Mouse (Mus musculus) ES-E14 (cell line): Measurements from ENCODE around the gene Rnf220. TPM values are rescaled to one million over a fixed set of nuclear protein-coding genes. Genes with fewer than 3 reads are reported as not detected.

Experiments used
- DNase-seq: peaks from one replicate; pipeline ENCODE4 v3.0.0-alpha.2; 2013; ENCODE audit warnings: low read depth, low spot score
- H3K27ac ChIP-seq: 2 replicates; pipeline ENCODE4 v1.5.1; 2012; ENCODE audit warnings: low read depth, mild to moderate bottlenecking, low read length, moderate library complexity, mixed read lengths; ENCODE audit not compliant: poor library complexity, insufficient read depth, severe bottlenecking
- H3K36me3 ChIP-seq: 2 replicates; pipeline ENCODE4 v1.6.1; 2012; ENCODE audit warnings: mild to moderate bottlenecking, low read length, moderate library complexity, mixed read lengths; ENCODE audit not compliant: control insufficient read depth, poor library complexity, insufficient read depth, severe bottlenecking
- H3K4me1 ChIP-seq, 2 experiments: fragments of 150-350 bp in 1 of 2; sonication (generic) in 1 of 2; 2 replicates each; pipeline ENCODE4 v1.6.1; 2012; ENCODE audit warnings: low read length in 2 of 2, mild to moderate bottlenecking in 1 of 2, mixed read lengths in 1 of 2; ENCODE audit not compliant: control insufficient read depth in 2 of 2, insufficient read depth in 2 of 2, poor library complexity in 1 of 2
- H3K4me3 ChIP-seq, 2 experiments: fragments of 150-350 bp in 1 of 2; sonication (generic) in 1 of 2; 2 replicates each; pipeline ENCODE4 v1.5.1; 2012; ENCODE audit warnings: low read length in 2 of 2, low read depth in 1 of 2, mild to moderate bottlenecking in 1 of 2, mixed read lengths in 1 of 2; ENCODE audit not compliant: insufficient read depth in 1 of 2, poor library complexity in 1 of 2, severe bottlenecking in 1 of 2
- H3K9ac ChIP-seq: 2 replicates; pipeline ENCODE4 v1.6.1; 2012; ENCODE audit warnings: low read depth, mild to moderate bottlenecking, low read length, mixed read lengths; ENCODE audit not compliant: poor library complexity, insufficient read depth, severe bottlenecking
- H3K9me3 ChIP-seq: fragments of 150-350 bp; sonication (generic); 2 replicates; pipeline ENCODE4 v1.6.1; 2012; ENCODE audit warnings: low read depth, mild to moderate bottlenecking, low read length; ENCODE audit not compliant: control insufficient read depth, insufficient read depth
- CHD2 ChIP-seq: IDR thresholded peaks from 2 replicates; pipeline ENCODE4 v1.6.1; 2014; ENCODE audit warnings: mild to moderate bottlenecking, low read depth, low read length, inconsistent platforms
- HCFC1 ChIP-seq: IDR thresholded peaks from 2 replicates; pipeline ENCODE4 v1.6.1; 2012; ENCODE audit warnings: low read length, inconsistent platforms, borderline replicate concordance; ENCODE audit not compliant: insufficient read depth
- MAFK ChIP-seq: IDR thresholded peaks from 2 replicates; pipeline ENCODE4 v1.6.1; 2014; ENCODE audit warnings: mild to moderate bottlenecking, low read depth, low read length, inconsistent platforms; ENCODE audit not compliant: insufficient read depth
- ZC3H11A ChIP-seq: IDR thresholded peaks from 2 replicates; pipeline ENCODE4 v1.6.1; 2012; ENCODE audit warnings: low read depth, mild to moderate bottlenecking, inconsistent platforms, low read length, borderline replicate concordance
- ZNF384 ChIP-seq: IDR thresholded peaks from 2 replicates; pipeline ENCODE4 v1.6.1; 2012; ENCODE audit warnings: low read depth, low read length, inconsistent platforms
- in situ Hi-C, 2 experiments: fragments of 600-800 bp; cut with MboI; formaldehyde crosslinking; loops; one replicate each; pipeline ENCODE4 v1.15.1; 2025; ENCODE audit warnings: low sequenced_read_pairs in 2 of 2, inconsistent platforms in 1 of 2; ENCODE audit not compliant: unreplicated experiment in 2 of 2
- total RNA-seq: library from RNA; depleted of rRNA; stranded (reverse); fragments of 300-350 nt; gene quantifications from 2 replicates; pipeline ENCODE4 v1.2.3, GENCODE M21; 2012

Rnf220 gene
- total RNA-seq, 1 experiment: 130 TPM

GRCm38 (mm10) chr4:117397128-117397527 lies 99.7 kb downstream of the Rnf220 start:
- no peaks in the 10 kb centered on the region for H3K36me3 ChIP-seq
- in situ Hi-C loops: no loop called here
- peaks cover 0 to 9% of the 10 kb centered on the region in 2 experiments; a peak in 3 of 4 replicates for H3K4me1 ChIP-seq
- no peaks in the 10 kb centered on the region for H3K9me3 ChIP-seq
- DNase-seq: no peak
- no peak overlapping the region for H3K9ac ChIP-seq
- no peak overlapping the region for H3K4me3 ChIP-seq
- TF ChIP-seq ZNF384: no peak
- TF ChIP-seq HCFC1: no peak
- no peak for TF ChIP-seq ZC3H11A
- no peak for TF ChIP-seq MAFK
- TF ChIP-seq CHD2: no peak
- no peak overlapping the region for H3K27ac ChIP-seq

GRCm38 (mm10) chr4:117393027-117393426 lies 103.8 kb downstream of the Rnf220 start:
- DNase-seq: no peak
- in situ Hi-C loops: no loop called here
- Histone ChIP-seq H3K4me1 (peaks cover 4 to 29% of the 10 kb centered on the region in 2 experiments), H3K9ac (no peak overlapping the region; the same call in 1 of the 2 replicates), H3K27ac (no peak overlapping the region), H3K4me3 (no peak overlapping the region), H3K9me3 (no peaks in the 10 kb centered on the region), H3K36me3 (no peaks in the 10 kb centered on the region)
- TF ChIP-seq HCFC1 (no peak), ZNF384 (no peak)

- no peaks in the 10 kb centered on the region for H3K9me3 ChIP-seq
- peaks cover 4 to 29% of the 10 kb centered on the region in 2 experiments for H3K4me1 ChIP-seq
- no peak overlapping the region for H3K4me3 ChIP-seq
- H3K9ac ChIP-seq: no peak overlapping the region
- TF ChIP-seq ZC3H11A (no peak), ZNF384 (no peak), CHD2 (no peak), HCFC1 (no peak)
- no peak for DNase-seq
- in situ Hi-C loops: no loop called here
- H3K36me3 ChIP-seq: no peaks in the 10 kb centered on the region
- no peak overlapping the region for H3K27ac ChIP-seq
Measured at GRCm38 (mm10) chr4:117392391-117392790, 104.5 kb downstream of the Rnf220 start.

- TF ChIP-seq MAFK (no peak), ZC3H11A (no peak), HCFC1 (no peak), ZNF384 (no peak), CHD2 (no peak)
- no peaks in the 10 kb centered on the region for H3K36me3 ChIP-seq
- H3K4me3 ChIP-seq: no peak overlapping the region; a peak in 1 of 4 replicates
- in situ Hi-C loops: no loop called here
- H3K27ac ChIP-seq: no peak overlapping the region
- no peak overlapping the region for H3K9ac ChIP-seq
- DNase-seq: no peak
- H3K9me3 ChIP-seq: no peaks in the 10 kb centered on the region
- peaks cover 4 to 29% of the 10 kb centered on the region in 2 experiments for H3K4me1 ChIP-seq
Measured at GRCm38 (mm10) chr4:117391966-117392365, 104.9 kb downstream of the Rnf220 start.

- no peak for TF ChIP-seq ZC3H11A
- TF ChIP-seq CHD2: no peak
- no peak for TF ChIP-seq MAFK
- no peak for TF ChIP-seq ZNF384
- Histone ChIP-seq H3K27ac (no peak overlapping the region), H3K9ac (no peak overlapping the region), H3K4me1 (peaks cover 4 to 29% of the 10 kb centered on the region in 2 experiments), H3K9me3 (no peaks in the 10 kb centered on the region), H3K4me3 (no peak overlapping the region), H3K36me3 (no peaks in the 10 kb centered on the region)
- in situ Hi-C loops: no loop called here
- DNase-seq: no peak
Measured at GRCm38 (mm10) chr4:117390850-117391795, 105.7 kb downstream of the Rnf220 start.
